Mouse (Mus musculus) embryonic fibroblast, embryonic 13.5 days (primary cell): ENCODE measurements around the gene Itgb3.

ENCODE experiments used
- CTCF ChIP-seq: IDR thresholded peaks from 2 replicates; pipeline ENCODE4 v1.5.1; 2011; ENCODE audit warnings: mild to moderate bottlenecking, control low read depth, low read length, moderate library complexity, borderline replicate concordance; ENCODE audit not compliant: insufficient read depth
- POLR2A ChIP-seq: IDR thresholded peaks from 2 replicates; pipeline ENCODE4 v1.6.1; 2011; ENCODE audit warnings: low read depth, mild to moderate bottlenecking, control low read depth, low read length, moderate library complexity

- TF ChIP-seq CTCF (no peak), POLR2A (no peak)
These were observed 19.3 kb upstream of the Itgb3 start for GRCm38 (mm10) chr11:104588513-104588912.
